10 mouse cellular contexts compared by ENCODE assay signal in genomic region chrX:57674955-57675354, GRCm38 (mm10).
DNase-seq lines count a peak whose midpoint lies in the region; ATAC-seq lines count a peak whose summit lies in the region.
"Had no signal": no experiment of that assay in that cellular context is flagged by ENCODE, and none has a peak within 500 bp of the region (broad histone marks: within the 10 kb centered on the region; RNA-seq: fewer than 3 reads in every experiment).

No protein-coding gene starts in this region.

- intact Hi-C loops in heart, postnatal 14 days (cut with DNase I), result loop anchor here (5.0 kb wide), 1 partner anchor 243 kb away; no protein-coding TSS in a partner anchor

- H3K27me3 ChIP-seq in heart, embryonic 10.5 days (ENCODE audit: insufficient read depth, poor library complexity, severe bottlenecking), result peaks cover 6% of the 10 kb centered on the region; the same call in 1 of the 2 replicates
- H3K27me3 ChIP-seq: embryonic facial prominence, embryonic 13.5 days; limb, embryonic 13.5 days had no signal

- 20% methylated on average over 6 of the region's 6 CpGs for WGBS in heart, embryonic 10.5 days

- H3K36me3 ChIP-seq in heart, embryonic 10.5 days, result no peaks in the 10 kb centered on the region
- H3K36me3 ChIP-seq: embryonic facial prominence, embryonic 13.5 days; limb, embryonic 13.5 days had no signal

- no peak for ATAC-seq in monocyte, adult 5-6 weeks (replicated peaks; ENCODE audit: insufficient number of reproducible peaks, low FRiP score, low TSS enrichment, poor library complexity, severe bottlenecking)

- peak; percentile 14 to 35 for DNase-seq in heart, postnatal 14 days
- no peak for DNase-seq in heart, embryonic 10.5 days (ENCODE audit: low spot score)
- DNase-seq in 3134 (ENCODE audit: extremely low read depth, insufficient read length, low spot score), result peak; percentile 11
- peak; percentile 19 for DNase-seq in Muller cell, postnatal 12 days (ENCODE audit: inconsistent ontology term)
- DNase-seq in embryo, embryonic 11.5 days (ENCODE audit: low read depth, low spot score), result peak; percentile 4
- peak; percentile 53 to 54 for DNase-seq in kidney, postnatal 4 days
- DNase-seq in frontal cortex, postnatal 25 days (ENCODE audit: low spot score in 2 of 2), result no peak

- no peaks in the 10 kb centered on the region for H3K4me1 ChIP-seq in heart, embryonic 10.5 days
- H3K4me1 ChIP-seq: embryonic facial prominence, embryonic 13.5 days; limb, embryonic 13.5 days had no signal

- no peak overlapping the region for H3K4me3 ChIP-seq in heart, embryonic 10.5 days
- H3K4me3 ChIP-seq: embryonic facial prominence, embryonic 13.5 days; limb, embryonic 13.5 days had no signal

- H3K27ac ChIP-seq in heart, embryonic 10.5 days, result no peak overlapping the region
- H3K27ac ChIP-seq: embryonic facial prominence, embryonic 13.5 days; limb, embryonic 13.5 days had no signal

- no peaks in the 10 kb centered on the region for H3K9me3 ChIP-seq in heart, embryonic 10.5 days
- H3K9me3 ChIP-seq: embryonic facial prominence, embryonic 13.5 days; limb, embryonic 13.5 days had no signal

Comparison
In these comparisons a context has a peak if more than half of its experiments do, and no peak if none do; other contexts are left out.
1. DNase-seq: peak in heart, postnatal 14 days (2 of 2), 3134 (single experiment), Muller cell, postnatal 12 days (single experiment), embryo, embryonic 11.5 days (single experiment) and kidney, postnatal 4 days (2 of 2); none in heart, embryonic 10.5 days (single experiment) and frontal cortex, postnatal 25 days (0 of 2).